ENCODE assay signal across 12 mouse cellular contexts in the genomic region with DNA sequence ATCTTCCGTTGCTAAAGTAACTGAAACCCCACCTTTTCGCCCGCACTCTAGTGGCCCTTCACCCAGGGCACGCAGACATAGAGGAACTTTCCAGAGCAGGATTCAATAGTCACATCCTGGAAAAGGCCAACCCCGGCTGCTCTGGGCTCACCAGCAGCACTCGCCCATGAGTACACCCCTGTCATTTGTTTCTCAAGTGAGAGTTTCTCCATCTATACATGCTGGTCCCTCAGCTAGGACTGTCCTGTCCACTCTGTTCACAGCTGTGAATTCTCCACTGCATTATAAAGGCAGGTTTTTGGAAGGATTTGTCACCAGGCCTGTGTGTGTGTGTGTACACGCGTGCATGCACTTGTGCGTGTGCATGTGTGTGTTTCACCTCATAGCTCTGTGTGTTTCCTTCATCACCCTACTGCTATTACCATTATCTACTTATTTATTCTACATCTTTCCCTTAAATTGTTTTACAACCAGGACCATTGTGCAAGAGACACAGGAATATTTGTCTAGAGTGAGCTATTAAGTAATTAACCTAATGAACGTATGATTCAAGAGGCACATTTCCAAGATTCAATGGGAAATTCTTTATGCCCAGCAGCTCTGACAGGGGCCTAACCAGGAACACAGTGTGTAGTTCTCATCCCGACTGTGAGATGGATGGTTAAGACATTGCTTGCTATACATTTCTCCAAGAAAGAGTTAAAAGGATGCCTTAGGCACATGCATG.
"Had no signal": no experiment of that assay in that cellular context is flagged by ENCODE, and none has a peak within 500 bp of the region (broad histone marks: within the 10 kb centered on the region; RNA-seq: fewer than 3 reads in every experiment).

No protein-coding gene starts in this region.

- H3K9me3 ChIP-seq: liver, embryonic 13.5 days; midbrain, embryonic 12.5 days; midbrain, embryonic 15.5 days; neural tube, embryonic 13.5 days had no signal

- H3K36me3 ChIP-seq: liver, embryonic 13.5 days; midbrain, embryonic 12.5 days; midbrain, embryonic 15.5 days; neural tube, embryonic 13.5 days had no signal

- H3K27ac ChIP-seq: liver, embryonic 13.5 days; macrophage; midbrain, embryonic 12.5 days; midbrain, embryonic 15.5 days; neural tube, embryonic 13.5 days had no signal

- DNase-seq: kidney, adult 2 months; kidney, postnatal 10 days; kidney, postnatal 36 days; left cerebral cortex, postnatal 4 days; liver, embryonic 13.5 days; lung, adult 2 months; lung, postnatal 14 days; thymus, postnatal 25 days had no signal

- H3K27me3 ChIP-seq: liver, embryonic 13.5 days; midbrain, embryonic 12.5 days; midbrain, embryonic 15.5 days; neural tube, embryonic 13.5 days had no signal

- ATAC-seq: midbrain, embryonic 15.5 days had no signal

- H3K4me2 ChIP-seq: liver, embryonic 13.5 days; midbrain, embryonic 12.5 days; midbrain, embryonic 15.5 days; neural tube, embryonic 13.5 days had no signal

- H3K4me1 ChIP-seq: liver, embryonic 13.5 days; midbrain, embryonic 12.5 days; midbrain, embryonic 15.5 days; neural tube, embryonic 13.5 days had no signal

- H3K4me3 ChIP-seq: liver, embryonic 13.5 days; midbrain, embryonic 12.5 days; midbrain, embryonic 15.5 days; neural tube, embryonic 13.5 days had no signal

- H3K9ac ChIP-seq: liver, embryonic 13.5 days; midbrain, embryonic 12.5 days; midbrain, embryonic 15.5 days; neural tube, embryonic 13.5 days had no signal
